Mouse (Mus musculus): ENCODE measurements around the gene 4930596D02Rik. TPM values are rescaled to one million over a fixed set of nuclear protein-coding genes. Genes with fewer than 3 reads are reported as not detected.

4930596D02Rik gene
- polyA plus RNA-seq (2014; fragmentation: Nextera tagmentation; extraction: Ambion mirVana): not detected in 2 replicates

- no peaks in the 10 kb centered on the region for H3K36me3 ChIP-seq (ENCODE audit: control insufficient read depth, insufficient read depth, low read length)
- no peak within 1 kb of the TSS for H3K4me2 ChIP-seq
- no peak for ATAC-seq (replicated peaks; ENCODE audit: insufficient number of reproducible peaks, low FRiP score, low TSS enrichment)
- no peaks in the 10 kb centered on the region for H3K27me3 ChIP-seq (ENCODE audit: control insufficient read depth, insufficient read depth, low read length)
- H3K4me1 ChIP-seq (ENCODE audit: control insufficient read depth, insufficient read depth, low read length): no peaks in the 10 kb centered on the region
- no peak within 1 kb of the TSS for H3K4me3 ChIP-seq (ENCODE audit: low read depth, low read length)
- H3K9ac ChIP-seq (ENCODE audit: low read depth, low read length): no peak within 1 kb of the TSS
- H3K27ac ChIP-seq (ENCODE audit: low read depth, low read length): no peak within 1 kb of the TSS
- H3K9me3 ChIP-seq (replicated peaks; ENCODE audit: control insufficient read depth, low read length): no peaks in the 10 kb centered on the region
- 64% methylated on average over 4 of the region's 4 CpGs for WGBS (ENCODE audit: insufficient replicate concordance)
These were observed at the start of gene 4930596D02Rik for GRCm38 (mm10) chr14:35811878-35812277. 4930596D02Rik (minus strand) TSS chr14:35811978.

DNA sequence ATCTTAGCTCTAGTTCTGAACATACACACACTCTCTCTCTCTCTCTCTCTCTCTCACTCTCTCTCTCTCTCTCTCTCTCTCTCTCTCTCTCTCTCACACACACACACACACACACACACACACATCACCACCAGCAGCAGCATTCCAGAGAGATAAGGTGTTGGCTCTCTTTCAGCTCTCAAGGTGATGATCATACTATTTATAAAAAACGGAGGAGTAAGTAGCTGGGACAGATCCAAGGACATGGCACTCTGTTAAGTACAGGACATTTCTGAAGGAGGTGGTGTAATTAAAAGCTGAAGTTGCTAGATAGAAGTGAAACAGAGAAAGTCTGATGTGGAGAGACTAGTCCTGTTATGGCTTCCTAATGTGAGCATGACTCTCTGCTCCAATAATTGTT lies 41.5 kb upstream of the 4930596D02Rik start:
- no peak overlapping the region; the same call in 1 of the 2 replicates for H3K27ac ChIP-seq (ENCODE audit: low read depth, low read length)
- H3K9me3 ChIP-seq (replicated peaks; ENCODE audit: control insufficient read depth, low read length): no peaks in the 10 kb centered on the region
- ATAC-seq (replicated peaks; ENCODE audit: insufficient number of reproducible peaks, low FRiP score, low TSS enrichment): no peak
- 16% methylated on average over 1 of the region's 1 CpGs for WGBS (ENCODE audit: insufficient replicate concordance)
- H3K36me3 ChIP-seq (ENCODE audit: control insufficient read depth, insufficient read depth, low read length): no peaks in the 10 kb centered on the region
- H3K4me2 ChIP-seq: no peak overlapping the region
- 0 out of 2 replicates have a peak, but pooled peaks cover 3% of the 10 kb centered on the region for H3K4me1 ChIP-seq (ENCODE audit: control insufficient read depth, insufficient read depth, low read length)
- no peaks in the 10 kb centered on the region for H3K27me3 ChIP-seq (ENCODE audit: control insufficient read depth, insufficient read depth, low read length)
- no peak overlapping the region for H3K9ac ChIP-seq (ENCODE audit: low read depth, low read length)
- H3K4me3 ChIP-seq (ENCODE audit: low read depth, low read length): no peak overlapping the region

DNA sequence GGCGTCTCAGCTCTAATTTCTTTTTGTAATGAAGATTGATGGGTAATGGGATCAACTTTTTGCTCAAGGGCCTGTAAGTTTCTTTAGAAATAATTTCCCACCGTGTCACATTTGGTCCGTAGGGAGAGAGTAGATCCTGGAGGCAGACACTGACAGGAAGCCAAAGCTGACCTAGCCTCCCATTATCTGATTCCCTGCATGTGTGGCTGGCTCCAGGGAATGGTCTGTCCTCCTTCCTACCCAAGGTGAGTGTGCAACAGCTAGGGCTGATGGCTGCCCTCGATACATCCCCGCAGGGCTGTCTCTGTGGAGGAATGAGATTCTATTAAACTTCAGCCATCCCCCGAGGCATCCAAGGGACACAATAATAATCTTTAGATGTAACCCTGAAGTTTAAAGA lies 33.5 kb upstream of the 4930596D02Rik start:
- Histone ChIP-seq H3K36me3 (ENCODE audit: control insufficient read depth, insufficient read depth, low read length) (no peaks in the 10 kb centered on the region), H3K4me1 (ENCODE audit: control insufficient read depth, insufficient read depth, low read length) (no peaks in the 10 kb centered on the region), H3K4me3 (ENCODE audit: low read depth, low read length) (no peak overlapping the region), H3K9ac (ENCODE audit: low read depth, low read length) (no peak overlapping the region), H3K27ac (ENCODE audit: low read depth, low read length) (no peak overlapping the region), H3K27me3 (ENCODE audit: control insufficient read depth, insufficient read depth, low read length) (no peaks in the 10 kb centered on the region), H3K4me2 (no peak overlapping the region), H3K9me3 (replicated peaks; ENCODE audit: control insufficient read depth, low read length) (no peaks in the 10 kb centered on the region)
- ATAC-seq (replicated peaks; ENCODE audit: insufficient number of reproducible peaks, low FRiP score, low TSS enrichment): no peak
- 71% methylated on average over 6 of the region's 6 CpGs for WGBS (ENCODE audit: insufficient replicate concordance)

GRCm38 (mm10) chr14:35842111-35842721 lies 30.4 kb upstream of the 4930596D02Rik start:
- Histone ChIP-seq H3K9ac (ENCODE audit: low read depth, low read length) (no peak overlapping the region), H3K27ac (ENCODE audit: low read depth, low read length) (no peak overlapping the region), H3K4me2 (no peak overlapping the region), H3K36me3 (ENCODE audit: control insufficient read depth, insufficient read depth, low read length) (no peaks in the 10 kb centered on the region), H3K9me3 (replicated peaks; ENCODE audit: control insufficient read depth, low read length) (no peaks in the 10 kb centered on the region), H3K4me1 (ENCODE audit: control insufficient read depth, insufficient read depth, low read length) (no peaks in the 10 kb centered on the region), H3K27me3 (ENCODE audit: control insufficient read depth, insufficient read depth, low read length) (no peaks in the 10 kb centered on the region), H3K4me3 (ENCODE audit: low read depth, low read length) (no peak overlapping the region)
- no peak for ATAC-seq (replicated peaks; ENCODE audit: insufficient number of reproducible peaks, low FRiP score, low TSS enrichment)
- 77% methylated on average over 7 of the region's 7 CpGs for WGBS (ENCODE audit: insufficient replicate concordance)

GRCm38 (mm10) chr14:35792656-35793213 lies 19.0 kb downstream of the 4930596D02Rik start:
- no peaks in the 10 kb centered on the region for H3K27me3 ChIP-seq (ENCODE audit: control insufficient read depth, insufficient read depth, low read length)
- H3K36me3 ChIP-seq (ENCODE audit: control insufficient read depth, insufficient read depth, low read length): no peaks in the 10 kb centered on the region
- no peak overlapping the region for H3K9ac ChIP-seq (ENCODE audit: low read depth, low read length)
- WGBS (ENCODE audit: insufficient replicate concordance): 64% methylated on average over 3 of the region's 3 CpGs
- no peak for ATAC-seq (replicated peaks; ENCODE audit: insufficient number of reproducible peaks, low FRiP score, low TSS enrichment)
- no peak overlapping the region for H3K4me2 ChIP-seq
- no peak overlapping the region for H3K4me3 ChIP-seq (ENCODE audit: low read depth, low read length)
- no peaks in the 10 kb centered on the region for H3K4me1 ChIP-seq (ENCODE audit: control insufficient read depth, insufficient read depth, low read length)
- no peak overlapping the region for H3K27ac ChIP-seq (ENCODE audit: low read depth, low read length)
- H3K9me3 ChIP-seq (replicated peaks; ENCODE audit: control insufficient read depth, low read length): no peaks in the 10 kb centered on the region

DNA sequence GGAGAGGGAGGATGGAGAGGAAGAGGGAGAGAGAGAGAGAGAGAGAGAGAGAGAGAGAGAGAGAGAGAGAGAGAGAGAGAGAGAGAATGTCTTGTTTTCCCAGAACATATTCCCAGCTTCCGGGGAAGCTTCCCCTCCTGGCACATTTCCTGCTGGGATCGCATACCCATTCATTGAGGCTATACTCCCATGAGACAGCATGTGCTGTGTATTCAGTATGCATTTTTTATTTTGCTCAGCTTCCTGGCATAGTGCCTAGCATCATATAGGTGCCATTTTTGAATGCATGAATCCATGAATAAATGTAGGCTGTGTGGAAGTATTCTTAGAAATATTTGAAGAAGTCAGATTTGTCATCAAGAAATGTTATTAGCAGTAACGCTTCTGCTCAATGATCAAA lies 31.7 kb downstream of the 4930596D02Rik start:
- no peaks in the 10 kb centered on the region for H3K9me3 ChIP-seq (replicated peaks; ENCODE audit: control insufficient read depth, low read length)
- no peak overlapping the region for H3K4me2 ChIP-seq
- H3K27me3 ChIP-seq (ENCODE audit: control insufficient read depth, insufficient read depth, low read length): no peaks in the 10 kb centered on the region
- H3K36me3 ChIP-seq (ENCODE audit: control insufficient read depth, insufficient read depth, low read length): no peaks in the 10 kb centered on the region
- no peak for ATAC-seq (replicated peaks; ENCODE audit: insufficient number of reproducible peaks, low FRiP score, low TSS enrichment)
- 80% methylated on average over 3 of the region's 3 CpGs for WGBS (ENCODE audit: insufficient replicate concordance)
- H3K4me3 ChIP-seq (ENCODE audit: low read depth, low read length): no peak overlapping the region
- no peak overlapping the region for H3K27ac ChIP-seq (ENCODE audit: low read depth, low read length)
- no peaks in the 10 kb centered on the region for H3K4me1 ChIP-seq (ENCODE audit: control insufficient read depth, insufficient read depth, low read length)
- H3K9ac ChIP-seq (ENCODE audit: low read depth, low read length): no peak overlapping the region

DNA sequence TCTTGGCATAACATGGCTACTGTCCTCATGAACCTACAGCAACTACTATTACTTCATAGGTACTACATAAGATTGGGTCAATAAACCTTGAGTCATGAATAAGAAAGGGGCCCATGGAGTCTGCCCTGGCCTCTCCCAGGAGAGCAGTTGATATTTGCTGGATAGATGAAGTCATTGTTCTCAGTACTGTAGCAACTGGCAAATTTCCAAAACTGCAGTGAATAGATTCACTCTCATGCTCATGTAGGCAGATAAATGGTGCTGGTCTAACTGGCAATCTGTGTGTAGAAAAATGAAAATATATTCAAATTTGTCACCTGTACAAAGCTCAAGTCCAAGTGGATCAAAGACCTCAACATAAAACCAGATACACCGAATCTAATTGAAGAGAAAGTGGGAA lies 38.5 kb downstream of the 4930596D02Rik start:
- ATAC-seq (replicated peaks; ENCODE audit: insufficient number of reproducible peaks, low FRiP score, low TSS enrichment): no peak
- Histone ChIP-seq H3K4me1 (ENCODE audit: control insufficient read depth, insufficient read depth, low read length) (no peaks in the 10 kb centered on the region), H3K9ac (ENCODE audit: low read depth, low read length) (no peak overlapping the region), H3K9me3 (replicated peaks; ENCODE audit: control insufficient read depth, low read length) (no peaks in the 10 kb centered on the region), H3K27me3 (ENCODE audit: control insufficient read depth, insufficient read depth, low read length) (no peaks in the 10 kb centered on the region), H3K36me3 (ENCODE audit: control insufficient read depth, insufficient read depth, low read length) (no peaks in the 10 kb centered on the region), H3K4me2 (no peak overlapping the region), H3K27ac (ENCODE audit: low read depth, low read length) (no peak overlapping the region), H3K4me3 (ENCODE audit: low read depth, low read length) (no peak overlapping the region)
- WGBS (ENCODE audit: insufficient replicate concordance): 72% methylated on average over 1 of the region's 1 CpGs
